Mouse (Mus musculus) neural tube, embryonic 10.5 days (tissue): ENCODE results near the gene Agl.
"Not testable (repeated sequence)": the region's sequence is repeated elsewhere in the genome, so short reads cannot be mapped to it uniquely, and the experiment has no call there.

ENCODE experiments used
- DNase-seq: peaks from one replicate; pipeline ENCODE4 v3.0.0-alpha.2; 2017; ENCODE audit warnings: low spot score; ENCODE audit errors: extremely low spot score

Gene Agl

GRCm38 (mm10) chr3:116748391-116749170 is 59.4 kb downstream of the Agl start:
- peak; percentile 62 for DNase-seq

DNA sequence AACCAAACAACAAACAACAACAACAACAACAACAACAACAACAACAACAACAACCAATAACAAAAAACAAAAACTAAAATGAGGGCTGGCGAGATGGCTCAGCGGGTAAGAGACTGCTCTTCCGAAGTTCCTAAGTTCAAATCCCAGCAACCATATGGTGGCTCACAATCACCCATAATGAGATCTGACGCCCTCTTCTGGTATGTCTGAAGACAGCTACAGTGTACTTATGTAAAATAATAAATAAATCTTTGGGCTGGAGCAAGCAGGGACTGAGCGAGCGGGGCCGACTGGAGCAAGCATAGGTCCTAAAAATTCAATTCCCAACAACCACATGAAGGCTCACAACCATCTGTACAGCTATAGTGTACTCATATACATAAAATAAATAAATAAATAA is 60.3 kb downstream of the Agl start:
- DNase-seq, result not testable (repeated sequence)

DNA sequence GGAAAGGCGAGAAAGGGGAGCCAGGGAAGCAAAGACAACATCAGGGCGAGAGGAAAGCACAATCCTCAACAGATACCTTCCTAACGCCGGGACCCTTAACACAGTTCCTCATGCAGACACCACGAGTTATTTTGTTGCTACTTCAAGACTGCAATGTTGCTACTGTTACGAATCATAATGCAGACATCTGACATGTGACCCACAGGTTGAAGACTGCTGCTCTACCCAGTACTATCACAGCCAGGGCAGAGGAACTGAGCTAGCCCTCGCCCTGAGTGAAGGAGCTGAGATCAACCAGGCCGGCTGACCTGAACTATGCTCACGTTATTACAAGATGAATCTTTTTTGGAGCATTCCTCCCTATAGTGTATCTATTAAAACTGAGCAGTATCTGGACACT is 67.0 kb downstream of the Agl start:
- DNase-seq, result no peak

- no peak for DNase-seq
Observed at GRCm38 (mm10) chr3:116740106-116740505, 67.9 kb downstream of the Agl start.

- DNase-seq, result no peak
Observed at GRCm38 (mm10) chr3:116737326-116737731, 70.6 kb downstream of the Agl start.

DNA sequence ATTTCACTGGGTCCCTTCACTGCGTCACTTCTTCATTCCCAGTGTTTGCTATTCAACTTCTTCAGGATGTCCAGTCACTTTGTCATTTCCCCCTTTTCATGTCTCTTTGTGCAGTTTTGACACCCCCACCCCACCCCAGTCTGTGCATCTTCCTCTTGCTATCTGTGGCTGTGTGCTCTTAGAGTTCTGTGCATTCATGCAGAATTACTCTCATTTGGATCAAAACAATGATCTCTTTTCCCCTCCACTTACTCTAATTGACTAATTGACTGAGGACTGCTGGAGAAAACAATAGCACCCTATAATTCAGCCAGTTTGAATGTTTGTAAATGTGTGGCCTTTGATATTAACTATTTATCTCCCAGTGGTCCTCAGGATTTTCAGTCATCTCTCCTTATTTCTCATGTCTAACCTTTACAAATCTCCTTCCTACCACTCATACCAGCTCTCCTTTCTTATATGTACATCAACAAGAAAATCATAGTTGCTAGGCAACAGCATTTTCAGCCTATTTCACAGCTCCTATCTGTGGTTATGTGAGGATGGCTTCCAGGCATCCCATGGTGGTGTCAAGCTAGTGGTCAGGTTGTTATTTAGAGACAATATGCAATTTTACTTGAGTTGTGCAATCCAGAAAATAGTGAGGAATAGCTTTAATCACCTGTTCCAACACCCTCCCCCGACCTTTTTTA is 78.3 kb downstream of the Agl start:
- no peak for DNase-seq

DNA sequence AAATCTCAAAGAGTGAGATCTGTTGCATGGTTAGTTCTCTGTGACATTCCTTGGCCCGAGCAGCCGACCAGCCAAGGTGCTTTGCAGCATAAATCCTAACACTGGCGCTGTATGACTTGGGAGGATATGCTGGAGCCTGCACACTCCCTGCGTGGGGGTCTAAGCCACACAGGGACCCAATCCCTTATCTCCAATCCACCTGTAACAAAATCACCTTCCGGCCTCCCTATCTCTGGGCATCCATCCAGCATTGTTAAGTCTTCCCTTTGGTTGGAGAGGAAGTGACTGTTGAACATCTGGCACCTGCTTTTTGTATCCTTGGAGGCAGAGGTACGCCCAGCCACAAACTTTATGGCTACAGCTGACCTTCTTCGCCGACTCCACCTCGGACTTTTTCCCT is 81.2 kb downstream of the Agl start:
- DNase-seq, result no peak

GRCm38 (mm10) chr3:116723496-116724481 is 84.2 kb downstream of the Agl start:
- DNase-seq, result peak; percentile 11

GRCm38 (mm10) chr3:116722980-116723379 is 85.0 kb downstream of the Agl start:
- DNase-seq, result no peak

- no peak for DNase-seq
Observed at GRCm38 (mm10) chr3:116718951-116719350, 89.0 kb downstream of the Agl start.

- DNase-seq, result no peak
Observed at GRCm38 (mm10) chr3:116713031-116713430, 94.9 kb downstream of the Agl start.

GRCm38 (mm10) chr3:116712436-116712881 is 95.5 kb downstream of the Agl start, which contains the start of gene Slc35a3:
Slc35a3 (minus strand) TSS chr3:116712831.
- no peak for DNase-seq

GRCm38 (mm10) chr3:116711624-116712435 is 96.1 kb downstream of the Agl start:
- peak; percentile 83 for DNase-seq

- DNase-seq, result peak; percentile 17
Observed at GRCm38 (mm10) chr3:116710941-116711340, 97.0 kb downstream of the Agl start.

- DNase-seq, result no peak
Observed at GRCm38 (mm10) chr3:116705637-116706204, 102.2 kb downstream of the Agl start.

DNA sequence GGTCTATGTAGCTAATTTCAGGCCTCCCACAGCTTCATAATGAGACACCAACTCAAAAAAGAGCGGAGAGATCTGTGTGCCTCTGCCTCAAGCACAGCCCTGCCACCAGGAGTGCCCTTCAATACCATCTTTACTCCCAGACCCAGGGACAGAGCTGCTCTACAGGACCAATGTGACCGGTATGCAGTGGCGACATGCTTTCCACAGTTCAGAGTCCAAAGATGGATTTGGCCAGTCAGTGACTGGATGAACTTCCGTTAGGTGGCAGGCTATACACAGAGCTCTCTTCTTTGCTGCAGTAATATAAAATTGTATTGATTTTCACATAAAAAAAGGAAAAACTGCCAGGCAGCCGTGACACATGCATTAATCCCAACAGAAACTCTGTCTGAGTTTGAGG is 104.1 kb downstream of the Agl start:
- no peak for DNase-seq

DNA sequence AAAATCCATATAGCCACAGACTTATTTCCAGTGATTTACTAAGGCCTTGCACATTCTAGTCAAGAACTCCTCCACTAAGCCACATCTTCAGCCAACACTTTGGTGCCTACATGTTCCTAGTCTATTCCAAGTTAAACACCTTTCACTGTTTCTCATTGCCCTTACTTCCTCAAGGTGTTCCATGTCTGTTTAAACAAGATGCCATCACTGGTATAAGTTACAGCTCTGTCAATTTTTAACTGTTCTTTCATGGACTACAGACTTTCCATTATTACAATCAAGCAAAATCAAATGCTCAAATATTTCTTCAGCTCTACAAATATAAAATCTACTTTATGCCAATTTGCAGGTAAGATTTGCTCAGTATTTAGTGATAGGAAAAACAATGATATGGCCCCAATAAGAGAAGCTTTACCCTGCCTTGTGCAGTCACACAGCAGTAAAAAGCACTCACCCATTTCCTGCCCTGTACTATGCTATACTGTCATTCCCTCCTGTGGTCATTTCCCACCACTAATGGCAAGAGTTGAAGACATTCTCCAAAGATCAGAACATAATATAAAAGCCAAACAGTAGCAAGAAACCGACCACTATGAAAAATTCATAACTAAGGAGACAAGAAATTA is 105.2 kb downstream of the Agl start:
- DNase-seq, result no peak

DNA sequence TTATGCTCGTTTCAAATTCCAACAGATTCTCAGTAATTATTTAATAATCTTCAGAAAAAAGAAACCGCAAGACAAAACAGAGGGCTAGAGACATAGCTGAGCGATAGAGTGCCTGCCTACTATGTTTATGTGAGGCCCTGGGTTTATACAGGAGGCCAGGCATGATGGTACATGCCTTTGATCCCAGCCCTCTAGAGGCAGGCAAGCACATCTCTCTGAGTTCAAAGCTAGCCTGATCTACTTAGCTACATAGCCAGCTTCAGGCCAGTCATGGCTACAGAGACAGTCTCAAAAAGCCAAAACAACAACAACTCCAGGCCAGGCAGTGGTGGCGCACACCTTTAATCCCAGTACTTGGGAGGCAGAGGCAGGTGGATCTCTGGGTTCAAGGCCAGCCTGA is 106.4 kb downstream of the Agl start:
- DNase-seq, result no peak

DNA sequence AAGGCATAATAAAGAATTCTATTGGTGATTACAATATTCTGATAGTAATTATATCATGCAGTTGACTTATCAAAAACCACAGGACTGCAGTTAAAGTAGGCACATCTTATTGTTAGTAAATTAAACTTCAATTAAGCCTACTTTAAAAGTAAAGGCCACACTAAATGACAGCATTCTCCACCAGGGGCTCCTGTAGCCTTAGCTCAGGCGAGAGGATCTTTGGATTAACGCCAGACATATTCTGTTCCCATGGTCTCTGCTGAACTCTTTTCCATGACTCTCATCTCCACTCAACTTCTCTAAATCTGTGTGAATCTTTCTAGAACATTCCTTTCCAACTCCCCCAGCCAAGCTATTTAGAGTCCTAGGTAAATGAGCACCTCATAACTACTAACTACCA is 109.2 kb downstream of the Agl start:
- no peak for DNase-seq

DNA sequence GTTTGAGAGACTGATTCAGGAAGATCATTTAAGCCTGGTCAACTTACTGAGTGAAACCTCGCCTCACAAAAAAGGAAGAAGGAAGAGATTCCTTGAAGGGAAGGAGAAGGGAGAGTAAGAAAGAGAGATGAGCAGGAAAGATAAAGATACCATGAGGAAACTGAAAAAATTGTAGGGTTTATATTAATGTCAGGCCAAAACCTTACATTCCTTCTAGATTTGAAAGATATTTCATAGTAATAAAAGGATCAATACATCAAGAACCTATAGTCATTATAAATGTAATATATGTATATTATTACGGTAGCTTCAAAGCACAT is 112.3 kb downstream of the Agl start:
- no peak for DNase-seq
